Mouse (Mus musculus) MEL (cell line): ENCODE results near the gene Abhd18. TPM values are rescaled to one million over a fixed set of nuclear protein-coding genes. Genes with fewer than 3 reads are reported as not detected.
"Not testable (repeated sequence)": the region's sequence is repeated elsewhere in the genome, so short reads cannot be mapped to it uniquely, and the experiment has no call there.

Experiments used
- DNase-seq: peaks from one replicate; pipeline ENCODE4 v3.0.0; 2011; ENCODE audit warnings: low read depth, low spot score
- H3K27ac ChIP-seq: 2 replicates; pipeline ENCODE4 v1.5.1; 2012; ENCODE audit warnings: low read depth, mild to moderate bottlenecking, control low read depth, low read length, moderate library complexity; ENCODE audit not compliant: control insufficient read depth
- H3K27me3 ChIP-seq, 2 experiments: fragments of 150-350 bp in 1 of 2; sonication (generic) in 1 of 2; 2 replicates each; pipeline ENCODE4 v1.6.1; 2012; ENCODE audit warnings: low read length in 2 of 2, mild to moderate bottlenecking in 2 of 2, improper control_type of control experiment in 1 of 2, moderate library complexity in 1 of 2; ENCODE audit not compliant: insufficient read depth in 2 of 2, control insufficient read depth in 1 of 2
- H3K36me3 ChIP-seq, 2 experiments: 2 replicates each; pipeline ENCODE4 v1.6.1; 2012 to 2014; ENCODE audit warnings: low read length in 2 of 2, improper control_type of control experiment in 1 of 2, inconsistent platforms in 1 of 2, mild to moderate bottlenecking in 1 of 2; ENCODE audit not compliant: insufficient read depth in 2 of 2, control insufficient read depth in 1 of 2
- H3K4me1 ChIP-seq, 2 experiments: fragments of 150-350 bp in 1 of 2; sonication (generic) in 1 of 2; 2 replicates each; pipeline ENCODE4 v1.6.1; 2012; ENCODE audit warnings: low read length in 2 of 2, improper control_type of control experiment in 1 of 2, mild to moderate bottlenecking in 1 of 2; ENCODE audit not compliant: insufficient read depth in 2 of 2, control insufficient read depth in 1 of 2
- H3K4me3 ChIP-seq, 2 experiments: fragments of 150-350 bp in 1 of 2; sonication (generic) in 1 of 2; 2 replicates each; pipeline ENCODE4 v1.5.1; 2012; ENCODE audit warnings: low read depth in 2 of 2, low read length in 2 of 2, mild to moderate bottlenecking in 2 of 2, moderate library complexity in 2 of 2, control low read depth in 1 of 2, improper control_type of control experiment in 1 of 2; ENCODE audit not compliant: control insufficient read depth in 1 of 2, insufficient read depth in 1 of 2
- H3K79me2 ChIP-seq: 2 replicates; pipeline ENCODE4 v1.6.1; 2012; ENCODE audit warnings: mild to moderate bottlenecking, low read length, moderate library complexity; ENCODE audit not compliant: control insufficient read depth, poor library complexity, insufficient read depth
- H3K9ac ChIP-seq: 2 replicates; pipeline ENCODE4 v1.6.1; 2012; ENCODE audit warnings: low read depth, mild to moderate bottlenecking, control low read depth, low read length, moderate library complexity; ENCODE audit not compliant: control insufficient read depth, poor library complexity, severe bottlenecking
- H3K9me3 ChIP-seq: fragments of 150-350 bp; sonication (generic); replicated peaks from 2 replicates; pipeline ENCODE4 v1.6.1; 2012; ENCODE audit warnings: mild to moderate bottlenecking, low read length, improper control_type of control experiment, moderate library complexity; ENCODE audit not compliant: insufficient read depth
- CHD2 ChIP-seq: IDR thresholded peaks from 2 replicates; pipeline ENCODE4 v1.6.1; 2011; ENCODE audit warnings: low read length, improper control_type of control experiment
- CTCF ChIP-seq, 3 experiments: IDR thresholded peaks in 2 of 3; conservative IDR thresholded peaks in 1 of 3; 2 replicates each; pipeline ENCODE4 v1.5.1; 2011 to 2012; ENCODE audit warnings: low read length in 3 of 3, low read depth in 2 of 3, mild to moderate bottlenecking in 2 of 3, improper control_type of control experiment in 1 of 3, inconsistent platforms in 1 of 3, mixed read lengths in 1 of 3, moderate library complexity in 1 of 3; ENCODE audit not compliant: control insufficient read depth in 1 of 3, insufficient read depth in 1 of 3, poor library complexity in 1 of 3, severe bottlenecking in 1 of 3
- ELF1 ChIP-seq: IDR thresholded peaks from 2 replicates; pipeline ENCODE4 v1.6.1; 2014; ENCODE audit warnings: low read depth, mild to moderate bottlenecking, inconsistent platforms, low read length, improper control_type of control experiment, moderate library complexity
- ETS1 ChIP-seq: IDR thresholded peaks from 2 replicates; pipeline ENCODE4 v1.6.1; 2012; ENCODE audit warnings: low read depth, mild to moderate bottlenecking, inconsistent platforms, low read length, improper control_type of control experiment, moderate library complexity
- HCFC1 ChIP-seq: IDR thresholded peaks from 2 replicates; pipeline ENCODE4 v1.6.1; 2012; ENCODE audit warnings: low read depth, mild to moderate bottlenecking, inconsistent platforms, low read length, improper control_type of control experiment, moderate library complexity
- MXI1 ChIP-seq: IDR thresholded peaks from 2 replicates; pipeline ENCODE4 v1.6.1; 2011; ENCODE audit warnings: mild to moderate bottlenecking, low read depth, low read length, improper control_type of control experiment
- NELFE ChIP-seq: IDR thresholded peaks from 2 replicates; pipeline ENCODE4 v1.6.1; 2011; ENCODE audit warnings: low read depth, low read length, improper control_type of control experiment
- NRF1 ChIP-seq: IDR thresholded peaks from 2 replicates; pipeline ENCODE4 v1.6.1; 2014; ENCODE audit warnings: low read depth, mild to moderate bottlenecking, inconsistent platforms, low read length, improper control_type of control experiment, moderate library complexity; ENCODE audit not compliant: poor library complexity, insufficient read depth, severe bottlenecking
- POLR2A ChIP-seq, 2 experiments: IDR thresholded peaks; 2 replicates each; pipeline ENCODE4 v1.6.1; 2011 to 2012; ENCODE audit warnings: low read length in 2 of 2, mild to moderate bottlenecking in 2 of 2, control low read depth in 1 of 2, improper control_type of control experiment in 1 of 2, low read depth in 1 of 2, moderate library complexity in 1 of 2; ENCODE audit not compliant: control insufficient read depth in 1 of 2, insufficient read depth in 1 of 2, poor library complexity in 1 of 2
- RAD21 ChIP-seq: IDR thresholded peaks from 2 replicates; pipeline ENCODE4 v1.6.1; 2011; ENCODE audit warnings: mild to moderate bottlenecking, low read depth, low read length, improper control_type of control experiment
- SIN3A ChIP-seq: IDR thresholded peaks from 2 replicates; pipeline ENCODE4 v1.6.1; 2012; ENCODE audit warnings: low read length, improper control_type of control experiment, inconsistent platforms
- SMC3 ChIP-seq: IDR thresholded peaks from 2 replicates; pipeline ENCODE4 v1.6.1; 2011; ENCODE audit warnings: low read depth, low read length, improper control_type of control experiment
- TBP ChIP-seq: IDR thresholded peaks from 2 replicates; pipeline ENCODE4 v1.8.0; 2011; ENCODE audit warnings: low read depth, low read length, improper control_type of control experiment
- TCF12 ChIP-seq: IDR thresholded peaks from 2 replicates; pipeline ENCODE4 v1.6.1; 2014; ENCODE audit warnings: low read depth, mild to moderate bottlenecking, inconsistent platforms, low read length, improper control_type of control experiment, moderate library complexity
- polyA plus RNA-seq, 2 experiments: library from polyadenylated mRNA; stranded (reverse) in 1 of 2; unstranded in 1 of 2; fragments of >175 nt in 1 of 2; fragments of >200 nt in 1 of 2; gene quantifications; 2 replicates each; pipeline versions ENCODE4 v1.2.1 to v1.2.4; 2012; ENCODE audit warnings: low replicate concordance in 2 of 2, low read depth in 1 of 2; ENCODE audit not compliant: insufficient read length in 2 of 2, insufficient read depth in 1 of 2, missing spikeins in 1 of 2
- total RNA-seq: library from RNA; depleted of rRNA; stranded (reverse); fragments of 300-350 nt; gene quantifications from 2 replicates; pipeline ENCODE4 v1.2.3, GENCODE M21; 2012

The Abhd18 gene
- total and polyA plus RNA-seq, 3 experiments: 1.3 to 3.6 TPM; not detected in 1

DNA sequence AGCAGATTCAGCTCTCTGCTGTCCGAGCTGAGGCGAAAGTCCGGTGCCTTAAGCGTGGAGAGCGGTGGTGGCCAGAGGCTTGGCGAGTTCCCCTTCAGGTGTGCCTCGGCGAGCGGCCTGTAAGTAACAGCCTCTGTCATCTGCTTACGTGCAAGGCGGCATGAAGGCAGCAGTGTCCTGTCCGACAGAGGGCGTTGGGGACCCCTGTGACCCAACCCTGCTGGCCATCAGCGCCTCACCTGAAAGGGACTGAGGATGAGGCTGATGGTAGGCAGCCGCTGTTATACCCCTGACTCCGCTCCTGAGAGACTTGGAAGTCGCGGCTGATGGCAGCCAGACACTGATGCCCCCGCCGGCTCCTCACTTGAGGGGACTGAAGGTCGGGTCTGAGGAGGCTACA, 248 bp downstream of the Abhd18 start:
- not testable (repeated sequence) for H3K79me2 ChIP-seq, H3K36me3 ChIP-seq, H3K4me1 ChIP-seq, H3K9me3 ChIP-seq, H3K27me3 ChIP-seq, H3K27ac ChIP-seq
- TF ChIP-seq RAD21: peak; percentile 1; the same call in 1 of the 2 replicates
- TF ChIP-seq CTCF (IDR thresholded peaks at IDR 0.05 in 2 of 3, conservative IDR thresholded peaks at IDR 0.05 in 1 of 3; ENCODE audit: control insufficient read depth in 1 of 3, insufficient read depth in 1 of 3, low read depth in 2 of 3, low read length in 3 of 3, poor library complexity in 1 of 3, severe bottlenecking in 1 of 3): peak in 2 of 3 experiments; percentile 31 to 61; a peak in 4 of 6 replicates
- H3K4me3 ChIP-seq: peak overlapping the region; percentile 81 to 85
- DNase-seq: peak; percentile 68
- peak overlapping the region; percentile 64 for H3K9ac ChIP-seq

DNA sequence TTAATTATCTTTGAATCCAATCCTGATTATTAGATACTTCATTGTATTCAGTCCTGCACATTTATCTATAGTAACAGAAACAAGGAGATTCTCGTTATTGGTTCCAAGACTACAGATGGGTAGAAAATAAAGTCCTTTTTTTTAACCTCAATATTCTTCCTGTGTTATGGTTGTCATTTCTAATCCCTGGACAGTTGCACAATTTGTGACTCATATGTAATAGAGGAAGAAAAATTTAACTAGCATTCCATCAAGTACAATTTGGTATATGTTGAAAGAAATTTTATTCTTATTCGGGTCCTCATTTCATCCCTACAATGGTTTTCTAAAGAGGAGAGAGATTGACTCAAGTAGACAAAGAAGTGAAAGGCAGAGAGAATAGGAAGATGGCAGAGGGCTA, 1.2 kb downstream of the Abhd18 start:
- not testable (repeated sequence) for H3K79me2 ChIP-seq, H3K36me3 ChIP-seq, H3K27ac ChIP-seq, H3K9ac ChIP-seq, H3K27me3 ChIP-seq, H3K4me1 ChIP-seq, H3K4me3 ChIP-seq, H3K9me3 ChIP-seq, DNase-seq

DNA sequence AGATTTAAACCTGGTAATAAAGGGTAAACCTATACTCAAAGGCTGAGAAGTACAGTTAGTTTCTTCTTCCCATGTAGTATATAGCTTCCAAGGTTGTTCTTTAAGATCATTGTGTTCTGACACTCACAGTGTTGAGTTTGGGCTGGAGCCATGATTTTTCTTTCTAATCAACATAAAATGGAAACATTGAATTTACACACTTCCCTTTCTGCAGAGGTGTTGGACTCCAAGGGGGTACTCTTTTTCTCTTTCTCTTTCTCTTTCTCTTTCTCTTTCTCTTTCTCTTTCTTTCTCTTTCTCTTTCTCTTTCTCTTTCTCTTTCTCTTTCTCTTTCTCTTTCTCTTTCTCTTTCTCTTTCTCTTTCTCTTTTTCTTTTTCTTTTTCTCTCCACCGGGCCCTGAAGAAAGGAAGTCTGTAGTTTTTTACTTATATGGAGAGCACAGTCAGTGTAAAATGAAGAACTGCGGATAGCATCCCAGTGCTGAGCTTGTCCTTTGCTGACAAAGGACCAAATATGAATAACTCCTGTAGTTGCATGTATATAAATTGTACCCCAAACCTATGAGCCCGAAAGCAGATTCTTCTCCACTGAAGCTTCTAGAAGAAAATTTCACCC, 6.5 kb downstream of the Abhd18 start:
- not testable (repeated sequence) for H3K4me1 ChIP-seq, H3K9ac ChIP-seq, H3K9me3 ChIP-seq, H3K79me2 ChIP-seq, H3K27ac ChIP-seq, DNase-seq, H3K27me3 ChIP-seq
- peak; percentile 59 for TF ChIP-seq ETS1
- TF ChIP-seq, all 39 proteins: peak for 1; not testable (repeated sequence) for 38
- H3K36me3 ChIP-seq, H3K4me3 ChIP-seq: not testable (repeated sequence)

DNA sequence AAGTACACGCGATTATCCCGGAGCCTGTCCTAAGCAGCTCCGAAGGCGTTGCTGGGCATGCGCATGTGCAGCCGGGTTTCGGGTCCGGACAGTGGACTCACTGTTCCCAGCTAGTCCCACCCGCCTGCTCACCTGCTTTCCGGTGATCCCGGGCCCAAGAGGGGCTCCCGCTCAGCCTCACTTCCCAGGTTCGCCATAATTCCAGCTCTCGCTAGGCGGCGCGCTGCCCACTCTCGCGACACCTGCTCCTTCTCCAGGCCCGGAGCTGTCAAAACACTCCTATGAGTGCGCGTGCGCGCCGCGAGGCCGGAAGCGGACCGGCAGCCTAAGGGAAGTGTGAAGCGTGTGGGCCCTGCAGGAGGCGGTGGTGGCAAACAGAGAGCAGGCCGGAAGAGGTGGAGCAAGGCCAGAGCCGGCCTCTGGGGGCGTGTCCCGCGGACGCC, 47.1 kb downstream of the Abhd18 start:
- peak; percentile 78 for TF ChIP-seq HCFC1
- peak; percentile 76 for TF ChIP-seq NRF1
- TF ChIP-seq CHD2: peak; percentile 93
- peak; percentile 32; the same call in 1 of the 2 replicates for TF ChIP-seq TCF12
- TF ChIP-seq ELF1: peak; percentile 80
- TF ChIP-seq MXI1: peak; percentile 91
- peak; percentile 50; the same call in 1 of the 2 replicates for TF ChIP-seq NELFE
- peak in 1 of 2 experiments; percentile 69; a peak in 2 of 4 replicates for TF ChIP-seq POLR2A (IDR thresholded peaks at IDR 0.05; ENCODE audit: control insufficient read depth in 1 of 2, insufficient read depth in 1 of 2, low read depth in 1 of 2, low read length in 2 of 2, poor library complexity in 1 of 2)
- peak; percentile 82 for TF ChIP-seq SIN3A
- TF ChIP-seq RAD21: peak; percentile 13
- peak; percentile 20; the same call in 1 of the 2 replicates for TF ChIP-seq SMC3
- TF ChIP-seq CTCF (IDR thresholded peaks at IDR 0.05 in 2 of 3, conservative IDR thresholded peaks at IDR 0.05 in 1 of 3; ENCODE audit: control insufficient read depth in 1 of 3, insufficient read depth in 1 of 3, low read depth in 2 of 3, low read length in 3 of 3, poor library complexity in 1 of 3, severe bottlenecking in 1 of 3): peak; percentile 18 to 53 (median 38); a peak in 4 of 6 replicates
- 0 out of 2 replicates have a peak, but pooled peaks have one; percentile 27 for TF ChIP-seq TBP
- TF ChIP-seq, all 39 proteins: peak for 13; not testable (repeated sequence) for 26
- peak overlapping the region; percentile 83 to 87 for H3K4me3 ChIP-seq
- DNase-seq: peak; percentile 98
- not testable (repeated sequence) for H3K36me3 ChIP-seq, H3K79me2 ChIP-seq, H3K27ac ChIP-seq, H3K4me1 ChIP-seq, H3K9me3 ChIP-seq, H3K27me3 ChIP-seq
- peak overlapping the region; percentile 80 for H3K9ac ChIP-seq

DNA sequence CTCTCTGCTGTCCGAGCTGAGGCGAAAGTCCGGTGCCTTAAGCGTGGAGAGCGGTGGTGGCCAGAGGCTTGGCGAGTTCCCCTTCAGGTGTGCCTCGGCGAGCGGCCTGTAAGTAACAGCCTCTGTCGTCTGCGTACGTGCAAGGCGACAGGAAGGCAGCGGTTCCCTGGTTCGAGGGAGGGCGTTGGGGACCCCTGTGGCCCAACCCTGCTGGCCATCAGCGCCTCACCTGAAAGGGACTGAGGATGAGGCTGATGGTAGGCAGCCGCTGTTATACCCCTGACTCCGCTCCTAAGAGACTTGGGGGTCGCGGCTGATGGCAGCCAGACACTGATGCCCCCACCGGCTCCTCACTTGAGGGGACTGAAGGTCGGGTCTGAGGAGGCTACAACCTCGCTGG, 47.6 kb downstream of the Abhd18 start:
- not testable (repeated sequence) for H3K27me3 ChIP-seq, H3K79me2 ChIP-seq, H3K4me1 ChIP-seq, H3K9me3 ChIP-seq, H3K27ac ChIP-seq, H3K36me3 ChIP-seq
- peak overlapping the region; percentile 49 for H3K9ac ChIP-seq
- DNase-seq: peak; percentile 56
- H3K4me3 ChIP-seq: peak overlapping the region; percentile 59 to 69
